Mouse (Mus musculus) liver, embryonic 14.5 days (tissue): Measurements from ENCODE around the gene Dcx.

Experiments
- CTCF ChIP-seq: IDR thresholded peaks from 2 replicates; pipeline ENCODE4 v1.5.1; 2016; ENCODE audit warnings: antibody characterized with exemption, low read depth, control low read depth
- EP300 ChIP-seq: IDR thresholded peaks from 2 replicates; pipeline ENCODE4 v1.6.1; 2016; ENCODE audit warnings: antibody characterized with exemption, low read depth

GRCm38 (mm10) chrX:143893180-143893579, 39.9 kb downstream of the Dcx start:
- no peak for TF ChIP-seq CTCF
- no peak for TF ChIP-seq EP300
